Mouse (Mus musculus): ENCODE measurements around the gene Lrp2. TPM values are rescaled to one million over a fixed set of nuclear protein-coding genes. Genes with fewer than 3 reads are reported as not detected.

Lrp2 gene
- polyA plus RNA-seq, 1 experiment, result 0.08 TPM

GRCm38 (mm10) chr2:69480965-69481364 lies 104.9 kb downstream of the Lrp2 start:
- Histone ChIP-seq H3K4me1 (ENCODE audit: control insufficient read depth, insufficient read depth, low read length) (no peaks in the 10 kb centered on the region), H3K27ac (ENCODE audit: insufficient read depth, low read length) (no peak overlapping the region), H3K4me3 (replicated peaks; ENCODE audit: insufficient read depth, low read depth, low read length) (no peak overlapping the region), H3K27me3 (ENCODE audit: control insufficient read depth, insufficient read depth, low read length) (no peaks in the 10 kb centered on the region)
- DNase-seq, result no peak
- no peak for TF ChIP-seq POLR2A (IDR thresholded peaks at IDR 0.05; ENCODE audit: borderline replicate concordance, insufficient read depth, low read length)
- TF ChIP-seq CTCF (IDR thresholded peaks at IDR 0.05; ENCODE audit: borderline replicate concordance, insufficient read depth, low read depth, low read length), result no peak
- WGBS, result 94% methylated on average over 7 of the region's 7 CpGs

GRCm38 (mm10) chr2:69479859-69480258 lies 106.0 kb downstream of the Lrp2 start:
- 13% methylated on average over 7 of the region's 7 CpGs for WGBS
- Histone ChIP-seq H3K4me1 (ENCODE audit: control insufficient read depth, insufficient read depth, low read length) (no peaks in the 10 kb centered on the region), H3K4me3 (replicated peaks; ENCODE audit: insufficient read depth, low read depth, low read length) (no peak overlapping the region), H3K27me3 (ENCODE audit: control insufficient read depth, insufficient read depth, low read length) (no peaks in the 10 kb centered on the region), H3K27ac (ENCODE audit: insufficient read depth, low read length) (no peak overlapping the region)
- no peak for TF ChIP-seq POLR2A (IDR thresholded peaks at IDR 0.05; ENCODE audit: borderline replicate concordance, insufficient read depth, low read length)
- no peak for TF ChIP-seq CTCF (IDR thresholded peaks at IDR 0.05; ENCODE audit: borderline replicate concordance, insufficient read depth, low read depth, low read length)
- DNase-seq, result no peak

GRCm38 (mm10) chr2:69476901-69477300 lies 109.0 kb downstream of the Lrp2 start:
- TF ChIP-seq CTCF (IDR thresholded peaks at IDR 0.05; ENCODE audit: borderline replicate concordance, insufficient read depth, low read depth, low read length) (no peak), POLR2A (IDR thresholded peaks at IDR 0.05; ENCODE audit: borderline replicate concordance, insufficient read depth, low read length) (no peak)
- DNase-seq, result no peak
- Histone ChIP-seq H3K4me1 (ENCODE audit: control insufficient read depth, insufficient read depth, low read length) (no peaks in the 10 kb centered on the region), H3K4me3 (replicated peaks; ENCODE audit: insufficient read depth, low read depth, low read length) (no peak overlapping the region), H3K27me3 (ENCODE audit: control insufficient read depth, insufficient read depth, low read length) (no peaks in the 10 kb centered on the region), H3K27ac (ENCODE audit: insufficient read depth, low read length) (no peak overlapping the region)
- 24% methylated on average over 7 of the region's 7 CpGs for WGBS

- TF ChIP-seq CTCF (IDR thresholded peaks at IDR 0.05; ENCODE audit: borderline replicate concordance, insufficient read depth, low read depth, low read length) (no peak), POLR2A (IDR thresholded peaks at IDR 0.05; ENCODE audit: borderline replicate concordance, insufficient read depth, low read length) (no peak)
- 91% methylated on average over 9 of the region's 9 CpGs for WGBS
- no peaks in the 10 kb centered on the region for H3K27me3 ChIP-seq (ENCODE audit: control insufficient read depth, insufficient read depth, low read length)
Observed at GRCm38 (mm10) chr2:69475177-69475576, 110.7 kb downstream of the Lrp2 start.

GRCm38 (mm10) chr2:69471837-69472236 lies 114.0 kb downstream of the Lrp2 start:
- DNase-seq, result no peak
- Histone ChIP-seq H3K27ac (ENCODE audit: insufficient read depth, low read length) (no peak overlapping the region), H3K4me3 (replicated peaks; ENCODE audit: insufficient read depth, low read depth, low read length) (no peak overlapping the region), H3K27me3 (ENCODE audit: control insufficient read depth, insufficient read depth, low read length) (no peaks in the 10 kb centered on the region), H3K4me1 (ENCODE audit: control insufficient read depth, insufficient read depth, low read length) (no peaks in the 10 kb centered on the region)
- WGBS, result 95% methylated on average over 4 of the region's 4 CpGs
- TF ChIP-seq POLR2A (IDR thresholded peaks at IDR 0.05; ENCODE audit: borderline replicate concordance, insufficient read depth, low read length), result no peak

More at GRCm38 (mm10) chr2:69475177-69475576, 110.7 kb downstream of the Lrp2 start:
- Histone ChIP-seq H3K4me3 (replicated peaks; ENCODE audit: insufficient read depth, low read depth, low read length) (no peak overlapping the region), H3K27ac (ENCODE audit: insufficient read depth, low read length) (no peak overlapping the region), H3K4me1 (ENCODE audit: control insufficient read depth, insufficient read depth, low read length) (no peaks in the 10 kb centered on the region)
- DNase-seq, result no peak

GRCm38 (mm10) chr2:69463609-69464008 lies 122.3 kb downstream of the Lrp2 start:
- TF ChIP-seq POLR2A (IDR thresholded peaks at IDR 0.05; ENCODE audit: borderline replicate concordance, insufficient read depth, low read length) (no peak), CTCF (IDR thresholded peaks at IDR 0.05; ENCODE audit: borderline replicate concordance, insufficient read depth, low read depth, low read length) (no peak)
- no peak overlapping the region for H3K27ac ChIP-seq (ENCODE audit: insufficient read depth, low read length)
- no peak for DNase-seq
- H3K27me3 ChIP-seq (ENCODE audit: control insufficient read depth, insufficient read depth, low read length), result no peaks in the 10 kb centered on the region
- WGBS, result 83% methylated on average over 6 of the region's 6 CpGs
- H3K4me3 ChIP-seq (replicated peaks; ENCODE audit: insufficient read depth, low read depth, low read length), result no peak overlapping the region
- H3K4me1 ChIP-seq (ENCODE audit: control insufficient read depth, insufficient read depth, low read length), result no peaks in the 10 kb centered on the region

GRCm38 (mm10) chr2:69459481-69459880 lies 126.4 kb downstream of the Lrp2 start:
- Histone ChIP-seq H3K27me3 (ENCODE audit: control insufficient read depth, insufficient read depth, low read length) (no peaks in the 10 kb centered on the region), H3K27ac (ENCODE audit: insufficient read depth, low read length) (no peak overlapping the region), H3K4me1 (ENCODE audit: control insufficient read depth, insufficient read depth, low read length) (no peaks in the 10 kb centered on the region), H3K4me3 (replicated peaks; ENCODE audit: insufficient read depth, low read depth, low read length) (no peak overlapping the region)
- no peak for TF ChIP-seq POLR2A (IDR thresholded peaks at IDR 0.05; ENCODE audit: borderline replicate concordance, insufficient read depth, low read length)
- no peak for TF ChIP-seq CTCF (IDR thresholded peaks at IDR 0.05; ENCODE audit: borderline replicate concordance, insufficient read depth, low read depth, low read length)
- 21% methylated on average over 17 of the region's 17 CpGs for WGBS
- DNase-seq, result no peak

- no peak for TF ChIP-seq POLR2A (IDR thresholded peaks at IDR 0.05; ENCODE audit: borderline replicate concordance, insufficient read depth, low read length)
- TF ChIP-seq CTCF (IDR thresholded peaks at IDR 0.05; ENCODE audit: borderline replicate concordance, insufficient read depth, low read depth, low read length), result no peak
- no peak overlapping the region for H3K4me3 ChIP-seq (replicated peaks; ENCODE audit: insufficient read depth, low read depth, low read length)
- no peaks in the 10 kb centered on the region for H3K27me3 ChIP-seq (ENCODE audit: control insufficient read depth, insufficient read depth, low read length)
- H3K4me1 ChIP-seq (ENCODE audit: control insufficient read depth, insufficient read depth, low read length), result no peaks in the 10 kb centered on the region
- no peak for DNase-seq
- H3K27ac ChIP-seq (ENCODE audit: insufficient read depth, low read length), result no peak overlapping the region
- 86% methylated on average over 5 of the region's 5 CpGs for WGBS
Observed at GRCm38 (mm10) chr2:69451128-69451527, 134.7 kb downstream of the Lrp2 start.
